Mouse (Mus musculus): ENCODE measurements around the gene Usp20. TPM values are rescaled to one million over a fixed set of nuclear protein-coding genes. Genes with fewer than 3 reads are reported as not detected.
A peak's percentile ranks its signal among the peaks of the same experiment; 100 is the strongest.

The Usp20 gene
- total RNA-seq, 4 experiments from 2014 or later = 53.8 to 62.3 (median 59.7) TPM

- no peak for DNase-seq (ENCODE audit: low spot score)
These were observed 3.3 kb downstream of the Usp20 start for GRCm38 (mm10) chr2:30985111-30986020.

- DNase-seq (ENCODE audit: low spot score) = no peak
These were observed 8.1 kb downstream of the Usp20 start for GRCm38 (mm10) chr2:30990221-30990620.

- no peak for DNase-seq (ENCODE audit: low spot score)
These were observed 12.8 kb downstream of the Usp20 start for GRCm38 (mm10) chr2:30994853-30995252.

DNA sequence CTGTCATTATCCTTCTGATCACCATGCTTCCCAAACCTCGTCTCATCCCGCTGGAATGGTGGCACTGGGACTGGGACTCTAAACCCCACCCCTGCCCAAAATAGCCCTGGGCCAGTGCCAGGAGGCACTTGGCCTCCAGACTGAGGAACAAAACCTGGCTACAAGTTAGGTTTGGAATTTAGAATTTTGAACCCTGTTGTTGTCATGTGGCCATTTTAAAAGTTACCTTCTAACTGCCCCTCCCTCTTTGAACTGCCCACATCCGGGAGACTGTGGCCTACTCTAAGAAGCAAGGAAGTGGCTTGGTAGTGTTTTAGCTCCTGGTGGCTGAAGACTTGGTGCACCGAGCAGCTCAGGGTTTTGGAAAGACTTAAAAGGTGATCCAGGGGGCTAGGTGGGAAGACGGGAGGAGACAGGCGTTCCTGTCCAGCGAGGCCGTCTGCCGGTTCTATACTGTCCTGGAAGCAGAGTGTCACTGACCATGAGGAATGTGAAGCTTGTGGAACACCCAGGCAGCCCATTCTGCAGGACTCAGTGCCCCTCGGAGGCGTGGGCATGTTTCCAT is 13.4 kb downstream of the Usp20 start:
- peak; percentile 52 for DNase-seq (ENCODE audit: low spot score)

DNA sequence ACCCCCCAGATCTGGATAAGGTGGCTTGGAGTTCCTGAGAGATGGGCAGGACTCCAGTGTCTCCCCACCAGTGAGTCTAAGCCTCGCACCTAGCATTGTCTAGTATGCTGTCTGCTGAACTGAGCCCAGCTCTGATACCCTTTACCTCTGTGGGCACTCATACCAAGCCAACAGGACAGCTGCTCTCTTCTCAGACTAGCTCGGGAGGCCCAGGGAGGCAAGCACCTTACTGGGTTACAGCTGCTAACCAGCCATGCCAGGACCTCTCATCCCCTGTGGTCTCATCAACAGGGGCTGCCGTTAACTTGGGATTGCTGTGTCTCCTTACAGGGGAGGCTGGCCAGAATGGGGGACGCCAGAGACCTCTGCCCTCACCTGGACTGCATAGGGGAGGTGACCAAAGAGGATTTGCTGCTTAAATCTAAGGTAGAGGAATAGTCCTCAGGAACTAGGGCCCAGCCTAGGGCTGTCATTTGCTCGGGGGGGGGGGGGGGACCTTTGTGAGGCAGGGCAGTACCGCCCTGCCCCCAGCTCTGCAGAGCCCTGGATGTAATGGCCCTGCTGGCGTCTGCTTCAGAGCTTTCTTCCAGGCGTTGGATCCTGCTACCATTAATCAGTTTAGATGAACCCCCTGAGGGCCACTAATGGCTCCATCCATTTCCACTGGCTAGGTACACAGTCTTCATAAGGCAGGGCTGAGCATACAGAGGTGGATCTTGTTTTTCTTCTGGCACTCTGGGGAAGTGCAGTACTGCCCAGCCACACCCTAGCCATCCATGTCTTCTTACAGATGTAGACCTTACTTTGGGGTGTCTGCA is 16.6 kb downstream of the Usp20 start:
- no peak for DNase-seq (ENCODE audit: low spot score)

DNA sequence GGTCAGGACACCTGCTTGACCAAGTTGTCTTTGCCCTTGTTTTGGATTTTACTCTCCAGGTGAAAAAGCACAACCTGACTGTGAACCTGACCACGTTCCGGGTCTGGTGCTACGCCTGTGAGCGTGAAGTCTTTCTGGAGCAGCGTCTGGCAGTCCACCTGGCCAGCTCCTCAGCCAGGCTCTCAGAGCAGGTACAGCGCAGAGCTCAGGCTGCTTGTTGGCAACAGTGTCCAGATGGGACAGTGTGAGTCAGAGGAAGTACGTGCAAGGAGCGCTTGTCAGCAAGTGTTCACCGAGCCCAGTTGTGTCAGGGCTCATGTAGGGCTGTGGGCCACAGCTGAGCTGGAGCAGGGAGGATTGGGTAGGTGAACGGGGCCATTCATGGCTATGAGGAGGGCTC is 20.8 kb downstream of the Usp20 start:
- no peak for DNase-seq (ENCODE audit: low spot score)

DNA sequence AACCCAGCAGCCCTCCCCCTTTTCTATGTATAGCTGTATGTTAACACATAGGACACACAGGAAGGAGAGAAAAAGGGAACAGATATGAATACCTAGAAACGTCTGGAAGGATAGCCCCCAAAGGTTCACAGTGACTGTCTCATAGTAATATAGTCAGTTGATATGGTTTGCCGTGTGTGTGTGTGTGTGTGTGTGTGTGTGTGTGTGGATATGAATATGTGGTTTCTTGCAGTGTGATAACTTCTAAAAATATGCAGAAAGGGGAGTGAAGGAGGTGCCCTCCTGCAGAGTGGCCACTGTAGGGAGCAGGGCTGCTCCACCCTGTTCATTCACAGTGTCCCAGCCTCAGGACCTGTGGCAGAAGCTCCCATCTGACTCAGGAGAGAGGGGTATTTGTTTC is 23.4 kb downstream of the Usp20 start:
- no peak for DNase-seq (ENCODE audit: low spot score)

GRCm38 (mm10) chr2:31006434-31006833 is 24.4 kb downstream of the Usp20 start:
- peak; percentile 66 for DNase-seq (ENCODE audit: low spot score)

GRCm38 (mm10) chr2:31007208-31007607 is 25.1 kb downstream of the Usp20 start:
- DNase-seq (ENCODE audit: low spot score) = no peak

GRCm38 (mm10) chr2:31013371-31014120 is 31.5 kb downstream of the Usp20 start:
- DNase-seq (ENCODE audit: low spot score) = no peak

GRCm38 (mm10) chr2:31017625-31018317 is 35.7 kb downstream of the Usp20 start:
- no peak for DNase-seq (ENCODE audit: low spot score)

GRCm38 (mm10) chr2:31018519-31018918 is 36.4 kb downstream of the Usp20 start:
- DNase-seq (ENCODE audit: low spot score) = no peak

DNA sequence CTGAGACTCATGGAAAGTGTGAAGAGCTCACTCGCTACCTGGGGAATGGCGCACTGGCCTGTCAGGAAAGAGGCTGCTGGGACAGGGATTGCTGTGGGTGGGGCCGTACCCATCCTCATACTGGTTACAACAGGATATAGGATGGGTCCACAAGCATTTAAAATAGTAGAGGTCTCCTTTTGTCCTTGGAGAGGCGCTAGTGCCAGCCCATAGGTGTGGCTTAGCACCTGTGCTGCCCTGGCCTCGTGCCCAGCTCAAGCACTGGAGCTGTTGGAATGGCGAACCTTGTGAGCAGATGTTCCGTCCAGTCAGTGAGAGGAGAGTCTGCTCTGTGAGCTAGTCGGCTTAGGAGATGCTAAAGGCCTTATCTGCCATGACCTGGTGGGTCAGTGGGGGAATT is 36.9 kb downstream of the Usp20 start:
- DNase-seq (ENCODE audit: low spot score) = no peak

DNA sequence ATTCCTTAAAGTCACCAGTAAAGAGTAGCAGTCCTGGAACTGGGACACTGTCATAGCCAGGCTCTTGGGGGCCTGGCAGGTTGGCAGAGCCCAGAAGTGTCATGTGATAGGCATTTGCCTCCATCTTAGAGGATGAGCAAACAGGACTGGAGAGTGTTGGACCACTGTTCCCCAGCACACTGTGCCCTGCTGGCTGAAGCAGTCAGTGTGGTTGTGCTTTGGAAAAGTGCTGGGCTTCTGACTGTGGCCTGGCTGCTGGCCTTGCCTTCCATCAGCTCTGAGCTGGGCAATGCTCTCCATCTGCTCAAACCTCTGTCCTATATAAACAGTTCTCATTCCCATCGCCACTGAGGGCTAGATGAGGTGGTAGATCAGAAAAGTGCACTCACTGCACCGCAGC is 38.1 kb downstream of the Usp20 start:
- DNase-seq (ENCODE audit: low spot score) = no peak

GRCm38 (mm10) chr2:31023940-31024339 is 41.9 kb downstream of the Usp20 start:
- DNase-seq (ENCODE audit: low spot score) = no peak

GRCm38 (mm10) chr2:31024618-31025370 is 42.7 kb downstream of the Usp20 start:
- peak; percentile 78 for DNase-seq (ENCODE audit: low spot score)

GRCm38 (mm10) chr2:31025458-31025857 is 43.4 kb downstream of the Usp20 start:
- DNase-seq (ENCODE audit: low spot score) = peak; percentile 6

DNA sequence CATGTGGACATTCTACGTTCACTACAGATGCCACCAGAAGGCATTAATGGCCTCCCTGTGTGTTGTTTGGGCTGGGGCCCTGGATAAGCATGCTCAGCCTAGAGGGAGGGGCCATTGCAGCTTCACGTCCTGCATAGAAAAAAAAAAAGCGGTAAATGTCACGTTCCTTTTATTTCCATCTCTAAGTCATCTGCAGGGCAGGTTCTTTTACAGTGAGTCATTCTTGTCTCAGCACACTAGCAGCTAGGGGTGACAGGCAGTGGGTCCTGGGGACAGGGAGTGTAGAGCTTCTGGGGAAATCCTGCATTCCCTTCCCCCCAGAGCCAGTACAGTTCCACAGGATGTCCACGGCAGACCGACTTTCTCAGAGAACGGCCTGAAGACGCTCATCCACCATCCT is 44.6 kb downstream of the Usp20 start:
- no peak for DNase-seq (ENCODE audit: low spot score)

GRCm38 (mm10) chr2:31031972-31032371 is 49.9 kb downstream of the Usp20 start:
- no peak for DNase-seq (ENCODE audit: low spot score)

DNA sequence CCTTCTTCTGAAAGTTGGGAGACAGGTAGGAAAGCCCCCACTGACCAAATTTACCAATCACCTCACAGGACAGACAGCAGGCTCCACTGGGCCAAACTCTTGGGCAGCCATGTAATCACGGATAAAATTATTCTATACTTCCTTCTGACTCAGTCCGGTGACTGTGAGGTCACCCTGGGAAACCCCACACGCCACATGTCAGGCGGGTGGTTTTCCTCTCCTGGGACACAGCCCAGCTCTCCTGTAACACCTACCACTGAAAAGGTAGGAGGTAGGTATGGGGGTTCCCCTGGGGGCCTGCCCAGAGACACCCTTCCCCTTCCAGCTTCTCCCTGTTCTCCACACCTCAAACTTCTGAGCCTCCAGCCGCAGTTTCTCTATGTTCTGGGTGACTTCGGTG is 54.7 kb downstream of the Usp20 start:
- DNase-seq (ENCODE audit: low spot score) = no peak
